Mouse (Mus musculus) megakaryocyte, adult 5-6 weeks (primary cell): Measurements from ENCODE around the gene Sva. TPM values are rescaled to one million over a fixed set of nuclear protein-coding genes. Genes with fewer than 3 reads are reported as not detected.

Experiments used
- ATAC-seq: 2 replicates; pipeline ENCODE4 v1.8.0; 2016; ENCODE audit warnings: mild to moderate bottlenecking, inconsistent platforms; ENCODE audit not compliant: poor library complexity, severe bottlenecking
- total RNA-seq, 2 experiments: library from RNA; stranded (forward) in 1 of 2; stranded (reverse) in 1 of 2; fragments of 153-499, 151-499 nt in 1 of 2; fragments of 221-1000, 200-1000 nt in 1 of 2; gene quantifications; 2 replicates each; pipeline versions ENCODE4 v1.2.3 to v1.2.4; 2015 to 2017

Gene Sva
- total RNA-seq (2015) (not detected in 2 replicates), total RNA-seq (2017) (not detected in 2 replicates)

- no peak for ATAC-seq
Measured at GRCm38 (mm10) chr6:42038094-42038493, at the start of gene Sva. Gene Sva (plus strand): TSS chr6:42038394.

Other genes with a start within 250 kb of the Sva start
- not detected in 2 replicates for gene Pip, start 190.9 kb upstream of the Sva start, total RNA-seq (2015)
- not detected in 2 replicates for gene Pip, start 190.9 kb upstream of the Sva start, total RNA-seq (2017)
- not detected in 2 replicates for gene Sval2, start 185.4 kb upstream of the Sva start, total RNA-seq (2015)
- not detected in 2 replicates for gene Sval2, start 185.4 kb upstream of the Sva start, total RNA-seq (2017)
- gene Sval1, start 86.8 kb upstream of the Sva start, total RNA-seq (2015), result not detected in 2 replicates
- gene Sval1, start 86.8 kb upstream of the Sva start, total RNA-seq (2017), result not detected in 2 replicates
- gene Sval3, start 70.3 kb upstream of the Sva start, total RNA-seq (2015), result not detected in 2 replicates
- not detected in 2 replicates for gene Sval3, start 70.3 kb upstream of the Sva start, total RNA-seq (2017)
- not detected in 2 replicates for gene Tas2r139, start 102.5 kb downstream of the Sva start, total RNA-seq (2015)
- gene Tas2r139, start 102.5 kb downstream of the Sva start, total RNA-seq (2017), result not detected in 2 replicates
- gene Tas2r144, start 176.9 kb downstream of the Sva start, total RNA-seq (2015), result not detected in 2 replicates
- not detected in 2 replicates for gene Tas2r144, start 176.9 kb downstream of the Sva start, total RNA-seq (2017)
- gene Gstk1, start 207.5 kb downstream of the Sva start, total RNA-seq (2015), result 15.4 and 18.6 TPM in 2 replicates
- 6.7 and 9.4 TPM in 2 replicates for gene Gstk1, start 207.5 kb downstream of the Sva start, total RNA-seq (2017)
- not detected in 2 replicates for gene Tmem139, start 223.6 kb downstream of the Sva start, total RNA-seq (2015)
- gene Tmem139, start 223.6 kb downstream of the Sva start, total RNA-seq (2017), result not detected in 2 replicates
- 62.1 and 65.9 TPM in 2 replicates for gene Casp2, start 226.6 kb downstream of the Sva start, total RNA-seq (2015)
- 49.2 and 53.5 TPM in 2 replicates for gene Casp2, start 226.6 kb downstream of the Sva start, total RNA-seq (2017)
- 1.5 TPM in 1 of 2 replicates, not detected in the other for gene Clcn1, start 248.3 kb downstream of the Sva start, total RNA-seq (2015)
- gene Clcn1, start 248.3 kb downstream of the Sva start, total RNA-seq (2017), result not detected in 2 replicates